Mouse (Mus musculus) small intestine, adult 2 months (tissue): ENCODE data around the gene Dcakd.

Source experiments
- CTCF ChIP-seq: fragments of 200-500 bp; IDR thresholded peaks from 2 replicates; pipeline ENCODE4 v1.5.1; 2012; ENCODE audit warnings: low read depth, mild to moderate bottlenecking, control low read depth, inconsistent platforms, low read length, moderate library complexity, mixed read lengths; ENCODE audit not compliant: insufficient replicate concordance, insufficient read length; ENCODE audit errors: extremely low read depth
- POLR2A ChIP-seq: fragments of 200-500 bp; IDR thresholded peaks from 2 replicates; pipeline ENCODE4 v1.6.1; 2012; ENCODE audit warnings: low read depth, mild to moderate bottlenecking, control low read depth, inconsistent platforms, low read length, moderate library complexity

GRCm38 (mm10) chr11:103070322-103070880 is 42.3 kb upstream of the Dcakd start:
- TF ChIP-seq CTCF (no peak), POLR2A (no peak)
